11 mouse cellular contexts compared by ENCODE assay signal in genomic region chr7:142462594-142463078, GRCm38 (mm10). TPM values are rescaled to one million over a fixed set of nuclear protein-coding genes. Genes with fewer than 3 reads are reported as not detected.
DNase-seq lines count a peak whose midpoint lies in the region; ATAC-seq and TF ChIP-seq lines count a peak whose summit lies in the region.
"Had no signal": no experiment of that assay in that cellular context is flagged by ENCODE, and none has a peak within 500 bp of the region (broad histone marks: within the 10 kb centered on the region; RNA-seq: fewer than 3 reads in every experiment).

No protein-coding gene starts in this region.

- H3K9ac ChIP-seq in liver, embryonic 11.5 days (ENCODE audit: low read depth, low read length) = no peak overlapping the region
- H3K9ac ChIP-seq in heart, embryonic 16.5 days (ENCODE audit: low read length) = peak overlapping the region; percentile 55
- no peak overlapping the region for H3K9ac ChIP-seq in hindbrain, postnatal 0 days (replicated peaks; ENCODE audit: low read length)

- 52% methylated on average over 4 of the region's 4 CpGs for WGBS in liver, embryonic 11.5 days
- 68% methylated on average over 4 of the region's 4 CpGs for WGBS in heart, embryonic 16.5 days
- 70% methylated on average over 4 of the region's 4 CpGs for WGBS in hindbrain, postnatal 0 days

- H3K4me1 ChIP-seq in liver, embryonic 11.5 days (replicated peaks; ENCODE audit: control insufficient read depth, insufficient read depth, low read length) = peaks cover 5% of the 10 kb centered on the region
- peaks cover 48% of the 10 kb centered on the region for H3K4me1 ChIP-seq in heart, embryonic 16.5 days (ENCODE audit: control insufficient read depth, insufficient read depth, low read length)
- 0 out of 2 replicates have a peak, but pooled peaks cover 3% of the 10 kb centered on the region for H3K4me1 ChIP-seq in hindbrain, postnatal 0 days (ENCODE audit: insufficient read depth, low read length)

- TF ChIP-seq CTCF in hindbrain, postnatal 0 days (IDR thresholded peaks at IDR 0.05; ENCODE audit: low read depth) = no peak

- no peak overlapping the region for H3K27ac ChIP-seq in liver, embryonic 11.5 days (ENCODE audit: low read depth, low read length)
- H3K27ac ChIP-seq in heart, embryonic 16.5 days (ENCODE audit: low read length) = no peak overlapping the region
- H3K27ac ChIP-seq in hindbrain, postnatal 0 days = no peak overlapping the region
- H3K27ac ChIP-seq: layer of hippocampus, adult 2 months had no signal

- H3K27me3 ChIP-seq in liver, embryonic 11.5 days (replicated peaks; ENCODE audit: control insufficient read depth, insufficient read depth, low read length) = no peaks in the 10 kb centered on the region
- no peaks in the 10 kb centered on the region for H3K27me3 ChIP-seq in heart, embryonic 16.5 days (ENCODE audit: control insufficient read depth, insufficient read depth, low read length)
- no peaks in the 10 kb centered on the region for H3K27me3 ChIP-seq in hindbrain, postnatal 0 days (ENCODE audit: insufficient read depth, low read length)

- no peak overlapping the region for H3K4me3 ChIP-seq in liver, embryonic 11.5 days (ENCODE audit: low read depth, low read length)
- peak overlapping the region; percentile 32 for H3K4me3 ChIP-seq in heart, embryonic 16.5 days (ENCODE audit: low read length)
- H3K4me3 ChIP-seq in hindbrain, postnatal 0 days (ENCODE audit: low read length) = no peak overlapping the region
- H3K4me3 ChIP-seq: layer of hippocampus, adult 2 months had no signal

- no peaks in the 10 kb centered on the region for H3K36me3 ChIP-seq in liver, embryonic 11.5 days (ENCODE audit: control insufficient read depth, insufficient read depth, low read length)
- no peaks in the 10 kb centered on the region for H3K36me3 ChIP-seq in heart, embryonic 16.5 days (ENCODE audit: control insufficient read depth, insufficient read depth)
- H3K36me3 ChIP-seq in hindbrain, postnatal 0 days (ENCODE audit: insufficient read depth, low read length) = no peaks in the 10 kb centered on the region

- H3K9me3 ChIP-seq in liver, embryonic 11.5 days (ENCODE audit: control insufficient read depth, low read length) = no peaks in the 10 kb centered on the region
- H3K9me3 ChIP-seq in heart, embryonic 16.5 days (replicated peaks; ENCODE audit: control insufficient read depth, low read length) = no peaks in the 10 kb centered on the region
- no peaks in the 10 kb centered on the region for H3K9me3 ChIP-seq in hindbrain, postnatal 0 days (ENCODE audit: low read length)

- no peak for ATAC-seq in liver, embryonic 11.5 days (replicated peaks; ENCODE audit: low FRiP score)
- peak; percentile 31 for ATAC-seq in activated CD4-positive, CD25-positive, alpha-beta regulatory T cell, adult 4 months
- ATAC-seq in heart, embryonic 16.5 days (replicated peaks; ENCODE audit: extremely low read depth, insufficient read depth, low FRiP score) = no peak
- ATAC-seq in hindbrain, postnatal 0 days = no peak

- peak; percentile 29 for DNase-seq in liver, embryonic 11.5 days (ENCODE audit: low spot score)
- no peak for DNase-seq in liver
- peak; percentile 48 for DNase-seq in naive thymus-derived CD4-positive, alpha-beta T cell, adult 2 months (ENCODE audit: low read depth)
- DNase-seq in adrenal gland, postnatal 36 days = no peak
- DNase-seq in hindbrain, postnatal 0 days (ENCODE audit: low spot score) = no peak
- DNase-seq in layer of hippocampus, adult 9-10 months (ENCODE audit: low spot score) = no peak
- DNase-seq: lung, postnatal 10 days had no signal

- no peak overlapping the region for H3K4me2 ChIP-seq in liver, embryonic 11.5 days
- H3K4me2 ChIP-seq in heart, embryonic 16.5 days (ENCODE audit: low read depth, low read length) = peak overlapping the region; percentile 27
- H3K4me2 ChIP-seq in hindbrain, postnatal 0 days (ENCODE audit: low read depth, low read length) = no peak overlapping the region

RNA-seq across cellular contexts. Expression of gene Lsp1, which starts 2.0 kb away (rescaled TPM):
- 19.2 and 20.7 TPM in 2 replicates for polyA plus RNA-seq in liver, embryonic 11.5 days (2014; fragmentation: Nextera tagmentation; extraction: Ambion mirVana)
- 1,000 to 10,000 TPM; 1,487 to 1,560 TPM for polyA plus RNA-seq in activated CD4-positive, CD25-positive, alpha-beta regulatory T cell, adult 4 months (2017; shearing (Covaris generic))
- polyA plus RNA-seq in heart, embryonic 16.5 days (2015; fragmentation: Nextera tagmentation; extraction: Ambion mirVana) = 73.5 and 83.5 TPM in 2 replicates
- total RNA-seq in adrenal gland, postnatal 36 days (2021) = 10 to 100 TPM; 16.8 to 23.1 TPM
- 4.6 and 16.6 TPM in 2 replicates for total RNA-seq in hindbrain, postnatal 0 days (2014; rRNA removed)
- polyA plus RNA-seq in hindbrain, postnatal 0 days (2015; fragmentation: Nextera tagmentation; extraction: Ambion mirVana) = 6.6 and 7.2 TPM in 2 replicates

RNA-seq across cellular contexts. Expression of gene Tnni2, which starts 21.0 kb away (rescaled TPM):
- 1.9 and 3.7 TPM in 2 replicates for polyA plus RNA-seq in liver, embryonic 11.5 days (2014; fragmentation: Nextera tagmentation; extraction: Ambion mirVana)
- not detected for polyA plus RNA-seq in activated CD4-positive, CD25-positive, alpha-beta regulatory T cell, adult 4 months (2017; shearing (Covaris generic))
- 14.1 and 27.0 TPM in 2 replicates for polyA plus RNA-seq in heart, embryonic 16.5 days (2015; fragmentation: Nextera tagmentation; extraction: Ambion mirVana)
- under 1 TPM; 0.50 to 0.89 TPM for total RNA-seq in adrenal gland, postnatal 36 days (2021)
- total RNA-seq in hindbrain, postnatal 0 days (2014; rRNA removed) = 1.3 and 8.5 TPM in 2 replicates
- polyA plus RNA-seq in hindbrain, postnatal 0 days (2015; fragmentation: Nextera tagmentation; extraction: Ambion mirVana) = 0.63 TPM in 2 replicates
- total RNA-seq: layer of hippocampus, adult 2 months had no signal

RNA-seq across cellular contexts. Expression of gene Syt8, which starts 28.0 kb away (rescaled TPM):
- 0.41 and 0.42 TPM in 2 replicates for polyA plus RNA-seq in liver, embryonic 11.5 days (2014; fragmentation: Nextera tagmentation; extraction: Ambion mirVana)
- not detected for polyA plus RNA-seq in activated CD4-positive, CD25-positive, alpha-beta regulatory T cell, adult 4 months (2017; shearing (Covaris generic))
- 0.17 and 0.32 TPM in 2 replicates for polyA plus RNA-seq in heart, embryonic 16.5 days (2015; fragmentation: Nextera tagmentation; extraction: Ambion mirVana)
- total RNA-seq in adrenal gland, postnatal 36 days (2021) = not detected
- not detected in 2 replicates for total RNA-seq in hindbrain, postnatal 0 days (2014; rRNA removed)
- polyA plus RNA-seq in hindbrain, postnatal 0 days (2015; fragmentation: Nextera tagmentation; extraction: Ambion mirVana) = 0.15 TPM in 1 of 2 replicates, not detected in the other
- total RNA-seq: heart, postnatal 10 days; layer of hippocampus, adult 2 months had no signal

RNA-seq across cellular contexts. Expression of gene Tnnt3, which starts 36.0 kb away (rescaled TPM):
- polyA plus RNA-seq in liver, embryonic 11.5 days (2014; fragmentation: Nextera tagmentation; extraction: Ambion mirVana) = 1.5 and 2.4 TPM in 2 replicates
- 1 to 10 TPM; 2.8 to 3.0 TPM for polyA plus RNA-seq in activated CD4-positive, CD25-positive, alpha-beta regulatory T cell, adult 4 months (2017; shearing (Covaris generic))
- 5.3 and 17.1 TPM in 2 replicates for polyA plus RNA-seq in heart, embryonic 16.5 days (2015; fragmentation: Nextera tagmentation; extraction: Ambion mirVana)
- total RNA-seq in adrenal gland, postnatal 36 days (2021) = 1 to 10 TPM in 1 of 2 experiments, under 1 TPM in 1; 0.40 to 1.2 TPM
- 1.3 and 4.7 TPM in 2 replicates for total RNA-seq in hindbrain, postnatal 0 days (2014; rRNA removed)
- 3.1 and 3.9 TPM in 2 replicates for polyA plus RNA-seq in hindbrain, postnatal 0 days (2015; fragmentation: Nextera tagmentation; extraction: Ambion mirVana)
- total RNA-seq: layer of hippocampus, adult 2 months had no signal

Comparison
In these comparisons a context has a peak if more than half of its experiments do, and no peak if none do; other contexts are left out.
1. DNase-seq: peak in liver, embryonic 11.5 days (single experiment) and naive thymus-derived CD4-positive, alpha-beta T cell, adult 2 months (single experiment); none in liver (single experiment), adrenal gland, postnatal 36 days (0 of 2), hindbrain, postnatal 0 days (single experiment) and layer of hippocampus, adult 9-10 months (single experiment).
2. RNA of gene Lsp1, which starts 2.0 kb away (polyA plus RNA-seq): 1,487 to 1,560 TPM in activated CD4-positive, CD25-positive, alpha-beta regulatory T cell, adult 4 months; 73.5 to 83.5 TPM in heart, embryonic 16.5 days, 19.2 to 20.7 TPM in liver, embryonic 11.5 days and 6.6 to 7.2 TPM in hindbrain, postnatal 0 days; every median in the first group is over 10 times any median in the second.